Mouse (Mus musculus) retina, postnatal 1 day (tissue): ENCODE data around the gene Spindoc.
A peak's percentile ranks its signal among the peaks of the same experiment; 100 is the strongest.
"Not testable (repeated sequence)": the region's sequence is repeated elsewhere in the genome, so short reads cannot be mapped to it uniquely, and the experiment has no call there.

Experiments
- DNase-seq: peaks from one replicate; pipeline ENCODE4 v3.0.0-alpha.2; 2012

Spindoc gene

GRCm38 (mm10) chr19:7398898-7399297, 16.1 kb upstream of the Spindoc start:
- DNase-seq, result not testable (repeated sequence)

GRCm38 (mm10) chr19:7396867-7397826, 14.4 kb upstream of the Spindoc start:
- DNase-seq, result peak; percentile 40

- no peak for DNase-seq
These were observed 5.7 kb upstream of the Spindoc start for GRCm38 (mm10) chr19:7388488-7388887.

DNA sequence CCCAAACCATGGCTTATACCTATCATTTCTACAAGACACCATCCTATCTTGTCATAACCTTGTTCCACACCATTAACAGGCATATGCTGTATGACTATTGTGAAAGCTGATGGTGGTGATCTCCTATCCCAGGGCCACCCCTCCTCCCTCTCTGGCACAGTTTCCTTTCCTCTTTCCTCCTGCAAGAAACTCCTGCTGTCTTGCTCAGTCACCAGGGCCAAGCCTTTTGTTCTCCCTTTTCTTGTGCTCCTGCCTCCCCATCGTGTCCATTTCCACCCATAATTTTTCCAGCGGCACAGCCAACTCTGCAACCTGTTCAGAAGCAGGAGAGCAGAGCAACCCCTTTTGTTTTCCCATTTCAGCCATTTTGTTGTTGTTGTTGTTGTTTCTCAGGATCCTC, 3.2 kb upstream of the Spindoc start:
- no peak for DNase-seq

DNA sequence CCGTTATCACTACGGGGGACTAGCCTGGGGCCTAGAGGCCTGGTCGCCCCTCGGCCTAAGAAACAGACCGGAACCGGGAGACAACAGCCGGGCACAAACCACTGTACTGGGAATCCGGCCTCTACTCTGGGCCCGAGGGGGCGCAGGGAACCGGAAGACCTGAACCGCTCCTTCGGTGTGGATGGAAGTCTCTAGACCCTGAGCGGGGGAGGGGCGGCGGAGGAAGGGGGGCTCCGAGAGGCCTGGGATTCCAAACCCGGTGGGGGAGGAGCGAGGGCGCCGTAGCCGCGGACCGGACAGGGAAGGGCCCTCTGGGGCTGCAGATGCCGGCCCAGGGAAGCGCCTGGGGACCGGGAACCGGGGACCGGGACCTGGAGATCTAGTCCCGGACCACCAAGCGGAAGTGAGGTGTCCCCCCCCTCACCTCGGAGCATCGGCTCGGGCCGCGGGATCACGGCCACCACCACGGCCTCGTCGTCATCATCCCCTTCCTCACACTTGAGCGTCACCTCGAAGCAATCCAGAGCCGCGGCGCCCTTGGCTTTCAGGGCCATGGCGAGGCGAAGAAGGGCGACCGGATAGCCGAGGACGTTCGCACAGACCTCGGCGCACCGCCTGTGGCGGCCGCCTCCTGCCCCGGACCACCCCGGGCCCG, 419 bp downstream of the Spindoc start:
- DNase-seq, result peak; percentile 81

GRCm38 (mm10) chr19:7381906-7382247, 917 bp downstream of the Spindoc start:
- DNase-seq, result no peak

DNA sequence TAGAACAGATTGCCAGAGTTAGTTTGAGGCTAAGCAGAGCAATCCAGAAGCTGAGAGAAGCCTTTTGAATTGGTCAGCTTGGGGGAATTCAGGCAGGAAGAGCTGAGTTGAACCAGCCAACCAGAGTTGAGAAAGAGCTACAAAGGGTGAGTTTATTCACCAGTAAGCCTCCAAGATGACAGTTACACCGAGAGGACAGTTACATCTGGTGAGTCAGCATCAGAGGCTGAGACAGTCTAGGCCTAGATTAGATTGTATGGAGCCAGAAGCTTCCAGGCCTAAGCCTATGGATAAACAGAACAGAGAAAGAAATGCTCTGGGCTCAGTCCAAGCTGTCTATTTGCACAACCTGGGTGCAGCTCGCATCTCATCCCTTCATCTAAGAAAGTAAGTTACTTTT, 5.2 kb downstream of the Spindoc start:
- DNase-seq, result no peak

GRCm38 (mm10) chr19:7374491-7374890, 8.3 kb downstream of the Spindoc start:
- DNase-seq, result no peak

DNA sequence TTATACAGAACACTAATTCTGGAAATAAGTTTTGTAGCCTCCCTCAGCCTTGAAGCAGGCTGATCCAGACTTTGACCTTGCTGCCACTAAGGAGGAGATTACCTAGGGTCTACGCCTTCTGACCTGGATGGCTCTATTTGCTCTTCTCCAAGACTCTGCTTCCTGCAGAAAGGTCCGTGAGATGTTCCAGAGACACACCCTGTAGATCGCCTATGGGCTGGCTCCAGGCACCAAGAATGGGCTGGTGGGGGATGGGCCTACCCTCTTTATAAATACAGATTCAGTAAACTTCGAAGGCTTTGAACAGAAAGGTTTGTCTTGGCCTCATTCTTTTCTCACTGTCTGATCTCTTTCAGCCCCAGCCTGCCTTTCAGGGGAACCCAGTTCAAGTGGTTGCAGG, 13.3 kb downstream of the Spindoc start:
- not testable (repeated sequence) for DNase-seq

GRCm38 (mm10) chr19:7353636-7354035, 29.2 kb downstream of the Spindoc start:
- no peak for DNase-seq

GRCm38 (mm10) chr19:7352809-7353495, 29.8 kb downstream of the Spindoc start:
- no peak for DNase-seq

DNA sequence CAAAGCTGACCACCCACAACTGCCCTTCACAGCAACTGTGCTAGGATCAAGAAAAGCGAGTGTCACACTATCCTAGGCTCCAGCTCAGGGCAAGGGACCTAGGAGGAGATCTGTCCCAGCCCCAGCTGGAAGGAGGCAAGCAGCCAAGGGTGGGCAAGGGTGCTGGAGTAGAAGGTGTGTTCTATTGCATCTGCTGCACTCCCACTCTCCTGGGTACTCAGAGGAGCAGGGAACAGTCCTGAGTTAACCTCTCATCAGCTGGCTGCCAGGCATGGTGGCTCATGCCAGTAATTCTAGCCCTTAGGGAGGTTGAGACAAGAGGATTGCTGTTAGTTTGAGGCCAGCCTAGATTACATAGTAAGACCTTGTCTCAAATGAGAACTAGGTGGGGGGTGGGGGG, 32.8 kb downstream of the Spindoc start:
- DNase-seq, result no peak

- DNase-seq, result peak; percentile 84
These were observed 37.5 kb downstream of the Spindoc start for GRCm38 (mm10) chr19:7345235-7345755.

DNA sequence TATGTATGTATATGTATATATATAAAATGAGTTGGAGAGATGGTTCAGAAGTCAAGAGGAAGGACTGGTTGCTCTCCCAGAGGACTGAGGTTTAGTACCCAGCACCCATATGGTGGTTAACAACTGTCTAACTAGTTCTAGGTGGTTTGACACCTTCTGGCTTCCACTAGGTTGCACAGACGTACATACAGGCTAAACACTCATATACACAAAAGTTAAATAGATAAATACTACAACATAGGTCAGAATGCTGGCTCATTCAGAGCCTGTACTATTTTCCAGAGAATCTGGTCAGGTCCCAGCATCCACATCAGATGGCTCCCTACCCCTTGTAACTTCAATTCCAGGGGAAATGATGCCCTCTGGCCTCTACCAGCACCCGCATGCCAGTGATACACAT, 40.1 kb downstream of the Spindoc start:
- no peak for DNase-seq

DNA sequence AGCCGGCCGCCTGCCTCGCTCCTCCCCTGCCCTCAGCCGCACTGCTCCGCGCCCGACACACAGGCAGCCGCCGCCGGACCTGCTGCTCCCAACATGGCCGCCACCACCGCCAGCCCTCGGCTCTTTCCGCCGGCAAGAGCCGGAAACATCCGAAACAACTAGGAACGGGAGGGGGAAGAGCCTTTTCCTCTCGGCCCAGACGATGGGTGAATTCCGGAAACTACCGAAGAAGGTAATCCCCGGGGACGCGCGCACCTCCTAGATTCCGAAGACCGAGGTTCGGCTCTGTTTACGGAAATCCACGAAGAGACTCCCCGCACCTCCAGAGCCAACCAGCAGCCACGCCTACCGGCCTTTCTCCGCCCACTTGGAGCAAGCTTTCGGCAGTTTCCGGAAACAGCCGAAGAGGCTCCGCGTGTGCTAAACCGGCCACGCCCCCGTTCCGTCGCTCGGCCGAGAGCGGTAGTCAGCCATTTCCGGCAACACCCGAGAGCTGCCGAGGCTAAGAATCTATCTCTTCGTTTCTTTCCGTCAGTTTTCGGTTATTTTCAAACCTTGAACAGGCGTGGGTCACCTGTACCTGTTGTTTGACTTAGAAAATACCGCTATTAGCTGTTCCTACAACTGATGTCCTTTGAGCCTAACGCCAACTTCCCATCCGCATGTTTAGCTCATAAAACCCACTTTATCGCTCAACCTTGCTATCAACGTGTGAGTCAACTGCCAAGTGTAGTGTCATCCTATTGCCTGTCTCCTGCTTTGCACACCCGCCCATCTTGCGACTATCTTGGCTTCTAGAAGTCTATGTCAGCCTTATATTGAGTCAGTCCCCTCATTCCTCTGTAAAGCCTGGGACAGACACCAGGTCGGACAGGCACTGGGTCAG, 41.0 kb downstream of the Spindoc start, which contains the start of gene Mark2:
Gene Mark2 (minus strand): TSS at position 349 of the 886 bp plus-strand sequence.
- DNase-seq, result peak; percentile 100

DNA sequence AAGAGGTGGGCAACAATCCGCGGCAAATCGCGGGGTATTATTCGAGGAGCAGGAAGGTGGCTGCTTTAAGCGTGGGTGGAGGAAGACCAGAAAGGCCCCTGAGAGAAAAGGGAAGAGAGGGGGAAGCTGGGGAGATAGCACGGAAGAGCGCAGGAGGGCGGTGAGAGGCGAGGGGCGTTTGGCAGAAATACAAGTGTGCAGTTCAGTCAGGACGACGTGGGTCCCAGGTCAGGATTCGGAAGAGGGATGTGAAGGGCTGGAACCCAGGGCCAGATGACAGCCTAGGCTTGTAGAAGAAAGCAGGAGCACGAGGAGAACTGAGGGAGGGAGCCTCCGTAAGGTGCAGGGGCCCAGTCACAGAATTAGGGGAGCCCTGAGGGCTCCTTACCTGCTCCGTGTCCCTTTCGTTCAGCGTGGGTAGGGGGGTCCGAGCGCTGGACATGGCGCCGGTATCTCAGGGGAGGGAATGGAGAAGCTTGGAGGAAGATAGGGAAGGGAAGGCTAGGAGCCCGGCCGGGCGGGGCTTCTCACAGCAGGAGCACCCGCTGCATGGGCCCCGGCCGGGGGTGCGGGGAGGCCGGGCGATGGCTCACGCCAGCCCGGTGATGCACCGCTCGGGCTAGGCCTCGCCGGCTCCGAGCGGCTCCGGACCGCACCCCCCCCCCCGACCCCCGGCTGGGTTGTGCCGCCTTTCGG, 41.9 kb downstream of the Spindoc start:
- peak; percentile 17 for DNase-seq

DNA sequence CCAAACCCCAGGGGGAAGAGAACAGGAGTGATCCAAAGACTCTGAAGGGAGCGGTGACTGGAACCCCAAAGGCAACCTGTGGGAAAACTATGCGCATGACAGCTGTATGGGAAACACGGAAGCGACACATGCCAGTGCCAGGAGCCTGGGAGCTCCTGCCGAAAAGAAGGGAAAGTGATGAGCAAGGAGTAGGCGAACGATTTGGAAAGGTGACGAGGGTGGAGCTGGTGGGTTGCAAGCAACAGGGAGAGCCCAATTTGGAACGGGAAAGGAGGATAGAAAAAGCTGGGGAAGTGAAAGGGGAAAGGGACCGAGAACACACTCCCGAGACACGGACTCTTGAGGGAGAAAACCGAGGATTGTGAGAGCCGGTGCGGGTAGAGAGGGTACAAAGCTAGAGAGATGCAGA, 42.4 kb downstream of the Spindoc start:
- peak; percentile 22 for DNase-seq

GRCm38 (mm10) chr19:7339867-7340266, 42.9 kb downstream of the Spindoc start:
- no peak for DNase-seq

GRCm38 (mm10) chr19:7339026-7339425, 43.8 kb downstream of the Spindoc start:
- no peak for DNase-seq

DNA sequence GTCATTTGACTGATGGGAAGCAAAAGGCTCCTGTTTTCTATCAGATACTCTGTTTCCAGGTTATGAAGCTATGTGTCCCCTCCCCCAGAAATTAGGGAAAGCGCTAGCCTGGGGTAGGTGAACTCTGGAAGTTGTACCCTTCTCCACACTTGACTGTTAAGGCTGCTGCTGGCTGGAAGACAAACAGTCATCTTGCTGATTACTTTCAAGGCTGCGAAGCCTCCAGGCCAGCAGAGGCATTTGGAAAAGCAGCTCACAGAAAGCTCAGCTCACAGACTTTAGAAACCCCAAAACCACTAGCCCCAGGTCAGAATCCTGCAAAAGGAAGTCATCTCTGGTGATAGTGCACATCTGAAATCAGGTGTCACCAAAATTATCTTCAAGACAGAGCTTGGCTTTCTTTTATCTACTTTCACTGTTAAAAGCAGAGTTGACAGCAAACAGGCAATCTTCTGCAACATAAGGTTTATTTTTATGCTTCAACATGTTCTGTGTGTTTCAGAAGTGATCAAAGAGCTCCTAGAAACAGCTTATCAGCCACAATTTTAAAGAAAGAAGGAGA, 44.9 kb downstream of the Spindoc start:
- no peak for DNase-seq

- no peak for DNase-seq
These were observed 47.1 kb downstream of the Spindoc start for GRCm38 (mm10) chr19:7335656-7336055.
